Mouse (Mus musculus): ENCODE data around the gene Acat3.
"Not testable (repeated sequence)": the region's sequence is repeated elsewhere in the genome, so short reads cannot be mapped to it uniquely, and the experiment has no call there.

- TF ChIP-seq CTCF (IDR thresholded peaks at IDR 0.05; ENCODE audit: control insufficient read depth, insufficient read depth, insufficient replicate concordance, low read depth, low read length); POLR2A (IDR thresholded peaks at IDR 0.05; ENCODE audit: control insufficient read depth, low read depth, low read length): not testable (repeated sequence)
Measured at GRCm38 (mm10) chr17:12898607-12899006, 41.8 kb downstream of the Acat3 start.
